Mouse (Mus musculus) right cerebral cortex, postnatal 4 days (tissue): ENCODE results near the gene Gabrg2.

Source experiments
- DNase-seq: peaks from one replicate; pipeline ENCODE4 v3.0.0-alpha.2; 2022

The Gabrg2 gene

GRCm38 (mm10) chr11:42000190-42001098 lies at the start of gene Gabrg2:
Gabrg2 (minus strand) TSS chr11:42000857.
- peak; percentile 49 for DNase-seq

GRCm38 (mm10) chr11:42048201-42048600 lies 47.5 kb upstream of the Gabrg2 start:
- no peak for DNase-seq

- DNase-seq: peak; percentile 55
These were observed 1.2 kb downstream of the Gabrg2 start for GRCm38 (mm10) chr11:41999468-41999881.

GRCm38 (mm10) chr11:41980152-41980551 lies 20.5 kb downstream of the Gabrg2 start:
- DNase-seq: no peak

- no peak for DNase-seq
These were observed 32.1 kb downstream of the Gabrg2 start for GRCm38 (mm10) chr11:41968595-41968994.

GRCm38 (mm10) chr11:41962706-41963105 lies 38.0 kb downstream of the Gabrg2 start:
- no peak for DNase-seq

- no peak for DNase-seq
These were observed 47.1 kb downstream of the Gabrg2 start for GRCm38 (mm10) chr11:41953550-41953949.

- DNase-seq: no peak
These were observed 48.8 kb downstream of the Gabrg2 start for GRCm38 (mm10) chr11:41951898-41952297.

- no peak for DNase-seq
These were observed 55.2 kb downstream of the Gabrg2 start for GRCm38 (mm10) chr11:41945471-41945870.

- DNase-seq: no peak
These were observed 62.7 kb downstream of the Gabrg2 start for GRCm38 (mm10) chr11:41937979-41938378.

GRCm38 (mm10) chr11:41918864-41919263 lies 81.8 kb downstream of the Gabrg2 start:
- DNase-seq: no peak

- no peak for DNase-seq
These were observed 86.6 kb downstream of the Gabrg2 start for GRCm38 (mm10) chr11:41914066-41914465.

- DNase-seq: no peak
These were observed 97.0 kb downstream of the Gabrg2 start for GRCm38 (mm10) chr11:41903661-41904060.
